Mouse (Mus musculus): ENCODE measurements at regions not wholly inside any gene's neighbourhood (a gene's known extent, or its start where the extent isn't known, plus 50 kb on each side); places are given as distances from the start of the nearest gene placed in this dataset.
A peak's percentile ranks its signal among the peaks of the same experiment; 100 is the strongest.

GRCm38 (mm10) chr16:83250346-83250745 is 422.2 kb downstream of the Gm21833 start:
- no peak for DNase-seq (ENCODE audit: low spot score)

GRCm38 (mm10) chr16:83254183-83254582 is 426.0 kb downstream of the Gm21833 start:
- no peak for DNase-seq (ENCODE audit: low spot score)

- DNase-seq (ENCODE audit: low spot score), result no peak
Measured at GRCm38 (mm10) chr16:83271869-83272268, 443.7 kb downstream of the Gm21833 start.

- no peak for DNase-seq (ENCODE audit: low spot score)
Measured at GRCm38 (mm10) chr16:83316314-83316713, 488.1 kb downstream of the Gm21833 start.

- DNase-seq (ENCODE audit: low spot score), result no peak
Measured at GRCm38 (mm10) chr16:83326826-83327225, 498.6 kb downstream of the Gm21833 start.

- DNase-seq (ENCODE audit: low spot score), result no peak
Measured at GRCm38 (mm10) chr16:83351069-83351468, 522.9 kb downstream of the Gm21833 start.

GRCm38 (mm10) chr16:83394581-83394980 is 566.4 kb downstream of the Gm21833 start:
- DNase-seq (ENCODE audit: low spot score), result no peak

- DNase-seq (ENCODE audit: low spot score), result peak; percentile 23
Measured at GRCm38 (mm10) chr16:83420676-83421075, 592.5 kb downstream of the Gm21833 start.

- no peak for DNase-seq (ENCODE audit: low spot score)
Measured at GRCm38 (mm10) chr16:83423096-83423495, 594.9 kb downstream of the Gm21833 start.
